Mouse (Mus musculus) cortical plate, adult 2 months (tissue): Measurements from ENCODE around the gene Wwc1.

ENCODE experiments used
- CTCF ChIP-seq: fragments of 200-500 bp; IDR thresholded peaks from 2 replicates; pipeline ENCODE4 v1.5.1; 2011; ENCODE audit warnings: mild to moderate bottlenecking, control low read depth, low read length; ENCODE audit not compliant: insufficient read depth; ENCODE audit errors: extremely low read depth
- POLR2A ChIP-seq: fragments of 200-500 bp; IDR thresholded peaks from 2 replicates; pipeline ENCODE4 v1.6.1; 2011; ENCODE audit warnings: mild to moderate bottlenecking, low read length, control low read depth; ENCODE audit not compliant: insufficient read depth; ENCODE audit errors: extremely low read depth

GRCm38 (mm10) chr11:35974632-35975450, 5.5 kb downstream of the Wwc1 start:
- no peak for TF ChIP-seq POLR2A
- no peak for TF ChIP-seq CTCF
